Mouse (Mus musculus) kidney, embryonic 14.5 days (tissue): ENCODE data around the gene Acta1. TPM values are rescaled to one million over a fixed set of nuclear protein-coding genes. Genes with fewer than 3 reads are reported as not detected.

Source experiments
- ATAC-seq: fragments of 200-750 bp; cut with Nextera tagmentation; 2 replicates; pipeline ENCODE4 v1.8.0; 2017; ENCODE audit warnings: moderate number of reproducible peaks, mild to moderate bottlenecking, moderate TSS enrichment, moderate library complexity; ENCODE audit not compliant: low FRiP score, low TSS enrichment
- H3K27ac ChIP-seq: fragments of 300-500 bp; sonication (generic); 2 replicates; pipeline ENCODE4 v1.5.1; 2014; ENCODE audit warnings: low read depth, mild to moderate bottlenecking, low read length, moderate library complexity, mixed read lengths
- H3K27me3 ChIP-seq: fragments of 300-500 bp; sonication (generic); 2 replicates; pipeline ENCODE4 v1.6.1; 2014; ENCODE audit warnings: mild to moderate bottlenecking, low read length; ENCODE audit not compliant: control insufficient read depth, insufficient read depth
- H3K36me3 ChIP-seq: fragments of 300-500 bp; sonication (generic); 2 replicates; pipeline ENCODE4 v1.6.1; 2014; ENCODE audit warnings: low read length, mixed read lengths; ENCODE audit not compliant: control insufficient read depth, insufficient read depth
- H3K4me1 ChIP-seq: fragments of 300-500 bp; sonication (generic); 2 replicates; pipeline ENCODE4 v1.6.1; 2014; ENCODE audit warnings: low read length, mixed read lengths; ENCODE audit not compliant: control insufficient read depth, insufficient read depth
- H3K4me2 ChIP-seq: fragments of 300-500 bp; sonication (generic); replicated peaks from 2 replicates; pipeline ENCODE4 v1.6.1; 2014; ENCODE audit warnings: low read depth, mild to moderate bottlenecking, low read length
- H3K4me3 ChIP-seq: fragments of 300-500 bp; sonication (generic); 2 replicates; pipeline ENCODE4 v1.5.1; 2014; ENCODE audit warnings: mild to moderate bottlenecking, low read length
- H3K9ac ChIP-seq: fragments of 300-500 bp; sonication (generic); 2 replicates; pipeline ENCODE4 v1.6.1; 2014; ENCODE audit warnings: low read depth, mild to moderate bottlenecking, low read length, moderate library complexity
- H3K9me3 ChIP-seq: fragments of 300-500 bp; sonication (generic); 2 replicates; pipeline ENCODE4 v1.6.1; 2016; ENCODE audit warnings: low read length; ENCODE audit not compliant: control insufficient read depth
- WGBS: fragments of 180-500 bp; shearing (Covaris S2); extraction: QIAGEN DNeasy Blood & Tissue Kit; methylation state at CpG from one replicate; pipeline ENCODE4 v1.1.7; 2014; 5-methylcytosine and 5-hydroxymethylcytosine counted together
- polyA plus RNA-seq: library from polyadenylated mRNA; unstranded; fragments of >200 nt; fragmentation: Nextera tagmentation; extraction: Ambion mirVana; gene quantifications from 2 replicates; pipeline ENCODE4 v1.2.1, GENCODE M21; 2014

Gene Acta1
- polyA plus RNA-seq, 1 experiment from 2014 or later, result 2.9 TPM

DNA sequence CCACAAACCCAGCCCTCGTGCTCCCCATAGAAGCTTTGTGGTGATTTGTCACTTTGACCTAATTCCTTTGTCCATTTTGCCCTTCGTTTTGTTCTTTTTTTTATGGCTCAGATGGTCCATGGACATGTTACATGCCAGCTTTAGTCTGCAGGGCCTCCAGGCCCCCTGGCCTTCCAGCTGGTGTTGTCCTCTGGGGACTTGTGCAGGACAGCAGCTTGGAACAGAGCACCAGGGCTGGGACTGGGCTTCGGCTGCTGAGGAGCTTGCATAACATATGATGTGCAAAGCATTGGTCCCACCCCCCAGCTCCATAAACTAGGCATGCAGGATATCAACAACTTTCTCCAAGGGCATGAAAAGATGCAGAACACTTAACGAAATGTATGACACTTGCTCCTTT is 4.8 kb downstream of the Acta1 start:
- Histone ChIP-seq H3K9ac (no peak overlapping the region), H3K9me3 (no peaks in the 10 kb centered on the region), H3K4me1 (no peaks in the 10 kb centered on the region), H3K27ac (no peak overlapping the region), H3K4me3 (no peak overlapping the region), H3K4me2 (no peak overlapping the region), H3K27me3 (peaks cover 46% of the 10 kb centered on the region), H3K36me3 (no peaks in the 10 kb centered on the region)
- ATAC-seq, result no peak
- 73% methylated on average over 4 of the region's 4 CpGs for WGBS

DNA sequence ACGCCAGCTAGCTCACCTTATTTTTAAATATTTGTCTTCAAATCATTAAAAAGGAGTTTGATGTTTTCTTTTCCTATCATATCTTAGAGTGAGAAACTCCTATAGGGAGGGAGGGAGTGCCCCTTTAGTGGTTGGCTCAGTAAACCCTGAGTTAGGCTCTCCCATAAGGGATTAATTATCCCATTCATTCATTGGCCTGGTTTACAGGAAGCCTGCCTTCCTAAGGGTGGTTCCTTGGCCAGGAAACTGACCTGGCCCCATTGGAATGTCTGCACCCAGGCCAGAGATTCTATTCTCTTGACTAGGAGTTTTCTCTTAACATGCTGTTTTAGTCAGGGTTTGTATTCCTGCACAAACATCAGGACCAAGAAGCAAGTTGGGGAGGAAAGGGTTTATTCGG is 6.6 kb downstream of the Acta1 start:
- Histone ChIP-seq H3K9ac (no peak overlapping the region), H3K4me1 (no peaks in the 10 kb centered on the region), H3K4me2 (no peak overlapping the region), H3K27ac (no peak overlapping the region), H3K36me3 (no peaks in the 10 kb centered on the region), H3K27me3 (peaks cover 27% of the 10 kb centered on the region), H3K4me3 (no peak overlapping the region), H3K9me3 (no peaks in the 10 kb centered on the region)
- WGBS, result 90% methylated on average over 2 of the region's 2 CpGs
- no peak for ATAC-seq

DNA sequence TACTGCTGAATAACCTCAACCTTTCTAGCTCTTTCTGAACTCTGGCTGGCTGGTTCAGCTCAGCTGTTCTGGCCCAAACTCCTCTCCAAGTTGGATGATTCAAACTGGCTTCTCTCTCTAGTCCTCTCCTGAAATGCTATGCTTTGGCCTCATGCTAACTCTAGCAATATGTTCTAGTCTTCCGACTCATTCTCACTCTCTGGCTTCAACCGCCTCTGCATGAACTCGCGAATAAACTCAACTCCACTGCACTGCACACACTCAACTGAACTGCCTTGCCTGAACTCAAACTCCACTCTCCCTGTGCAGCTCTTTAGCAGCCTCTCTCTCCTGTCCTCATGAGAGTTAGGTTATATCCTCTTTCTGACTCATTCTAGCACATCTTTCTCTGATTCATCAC is 7.4 kb downstream of the Acta1 start:
- WGBS, result 93% methylated on average over 4 of the region's 4 CpGs
- no peak for ATAC-seq
- H3K4me2 ChIP-seq, result no peak overlapping the region
- H3K27me3 ChIP-seq, result peaks cover 19% of the 10 kb centered on the region
- H3K9me3 ChIP-seq, result no peaks in the 10 kb centered on the region
- no peak overlapping the region for H3K27ac ChIP-seq
- no peaks in the 10 kb centered on the region for H3K4me1 ChIP-seq
- no peak overlapping the region for H3K9ac ChIP-seq
- H3K36me3 ChIP-seq, result no peaks in the 10 kb centered on the region
- H3K4me3 ChIP-seq, result no peak overlapping the region

DNA sequence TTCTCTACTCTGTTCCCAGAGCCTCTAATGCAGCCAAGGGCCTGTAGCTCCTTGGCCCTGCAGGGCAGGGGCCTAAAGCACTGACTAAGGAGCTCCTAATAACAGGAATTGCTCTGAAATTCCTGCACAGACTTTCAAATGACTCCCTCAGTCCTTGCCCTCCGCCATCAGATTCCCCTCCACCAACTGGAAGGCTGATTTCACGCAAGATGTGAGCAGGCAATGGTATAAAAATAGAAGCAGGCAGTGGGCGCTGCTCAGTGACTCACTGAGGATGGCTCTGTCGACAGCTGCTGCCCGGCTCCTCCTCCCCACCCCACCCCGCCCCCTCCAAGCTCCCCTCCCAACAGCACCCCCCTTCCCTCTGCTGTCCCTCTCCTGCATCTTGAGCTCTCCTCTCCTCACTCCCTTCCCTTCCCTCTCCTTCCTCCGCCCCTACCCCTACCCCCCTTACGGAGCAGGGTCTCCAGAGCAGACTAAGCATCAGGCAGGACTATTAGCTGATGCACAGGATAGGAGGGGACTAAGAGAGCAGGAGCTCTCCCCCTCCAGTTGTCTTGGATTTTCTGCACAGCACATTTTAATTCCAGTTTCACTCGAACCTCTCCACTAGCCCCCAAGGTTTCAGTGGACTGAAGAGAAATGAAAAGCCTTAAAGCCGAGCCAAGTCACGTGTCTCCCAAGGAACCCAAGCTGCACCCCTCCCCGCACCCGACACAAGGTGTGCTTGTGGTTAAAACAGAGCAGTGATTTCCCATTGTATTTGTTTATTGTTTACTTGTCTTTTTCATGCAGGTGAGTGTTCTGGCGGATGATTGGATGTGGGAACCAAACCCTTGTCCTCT is 9.6 kb downstream of the Acta1 start:
- no peaks in the 10 kb centered on the region; the same call in 1 of the 2 replicates for H3K27me3 ChIP-seq
- H3K9me3 ChIP-seq, result no peaks in the 10 kb centered on the region
- ATAC-seq, result peak; percentile 49; the same call in 1 of the 2 replicates
- H3K27ac ChIP-seq, result no peak overlapping the region
- H3K4me1 ChIP-seq, result no peaks in the 10 kb centered on the region
- no peaks in the 10 kb centered on the region for H3K36me3 ChIP-seq
- no peak overlapping the region for H3K4me3 ChIP-seq
- no peak overlapping the region for H3K9ac ChIP-seq
- H3K4me2 ChIP-seq, result no peak overlapping the region
- WGBS, result 6% methylated on average over 14 of the region's 14 CpGs

DNA sequence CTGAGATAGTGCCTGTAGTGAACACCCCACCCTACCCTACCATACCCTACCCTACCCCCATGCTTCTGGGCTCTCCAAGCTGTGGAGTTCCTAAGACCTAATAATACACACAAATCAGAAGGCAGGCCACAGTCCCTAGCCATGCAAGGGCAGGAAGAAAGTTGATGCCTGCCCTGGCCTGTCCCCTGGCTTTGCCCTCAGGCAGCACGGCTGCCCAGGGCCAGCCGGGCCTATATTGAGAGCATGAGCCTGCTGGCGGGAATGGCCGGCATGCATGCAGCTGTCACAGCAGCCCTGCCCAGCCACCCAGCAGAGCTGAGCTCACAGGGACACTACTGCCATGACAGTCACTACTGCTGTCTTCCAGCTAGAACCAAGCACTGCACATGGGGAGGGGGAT is 11.5 kb downstream of the Acta1 start:
- H3K27me3 ChIP-seq, result no peaks in the 10 kb centered on the region; the same call in 1 of the 2 replicates
- no peaks in the 10 kb centered on the region for H3K36me3 ChIP-seq
- WGBS, result 88% methylated on average over 4 of the region's 4 CpGs
- no peak for ATAC-seq
- no peak overlapping the region for H3K4me2 ChIP-seq
- H3K4me1 ChIP-seq, result no peaks in the 10 kb centered on the region
- no peak overlapping the region for H3K27ac ChIP-seq
- no peak overlapping the region for H3K9ac ChIP-seq
- no peaks in the 10 kb centered on the region for H3K9me3 ChIP-seq
- H3K4me3 ChIP-seq, result no peak overlapping the region

DNA sequence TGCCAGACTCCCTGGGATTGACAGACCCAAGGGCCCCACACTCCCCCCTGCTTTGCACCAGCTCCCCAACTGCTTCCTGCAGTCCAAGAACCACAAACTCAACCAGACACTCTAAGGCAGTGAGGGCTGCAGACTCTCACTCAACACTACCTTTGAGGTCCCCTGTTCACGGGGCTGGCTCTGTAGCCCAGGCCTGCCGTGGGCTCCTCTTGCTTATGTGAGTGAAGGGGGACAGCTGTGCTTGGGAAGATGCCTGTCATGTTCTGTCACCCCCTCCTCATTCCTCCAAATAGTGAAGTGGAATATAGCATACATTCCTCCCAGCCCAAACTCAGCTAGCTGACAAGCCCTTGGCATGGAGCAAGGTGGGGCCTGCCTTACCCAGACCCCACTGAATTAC is 12.1 kb downstream of the Acta1 start:
- Histone ChIP-seq H3K36me3 (no peaks in the 10 kb centered on the region), H3K9me3 (no peaks in the 10 kb centered on the region), H3K9ac (no peak overlapping the region), H3K27ac (no peak overlapping the region), H3K4me2 (no peak overlapping the region), H3K4me1 (no peaks in the 10 kb centered on the region), H3K4me3 (no peak overlapping the region), H3K27me3 (no peaks in the 10 kb centered on the region; the same call in 1 of the 2 replicates)
- 64% methylated on average over 2 of the region's 2 CpGs for WGBS
- ATAC-seq, result no peak

DNA sequence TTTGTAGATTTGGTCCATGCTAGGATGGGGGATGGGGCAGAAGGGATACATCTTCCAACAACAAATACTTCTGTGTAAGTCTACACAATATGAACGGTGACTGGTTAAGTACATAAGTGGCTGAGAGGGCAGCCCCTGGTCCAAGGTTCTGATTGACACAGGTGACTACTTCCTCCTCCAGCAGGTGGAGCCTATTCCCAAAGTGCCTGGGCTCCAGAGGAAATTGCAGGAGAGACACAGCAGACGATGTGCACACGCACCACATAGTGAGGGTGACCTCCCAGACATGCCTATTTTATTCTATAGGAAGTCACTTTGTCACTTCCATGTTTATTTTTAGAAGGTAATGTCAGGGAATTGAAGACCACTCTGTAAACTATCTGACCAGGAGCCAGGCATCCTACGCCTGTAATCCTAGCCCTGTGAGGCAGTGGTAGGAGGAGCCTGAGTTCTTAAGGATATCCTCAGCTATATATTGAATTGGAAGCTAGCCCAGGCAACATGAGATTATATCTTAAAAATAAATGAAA is 13.7 kb downstream of the Acta1 start:
- Histone ChIP-seq H3K4me1 (no peaks in the 10 kb centered on the region), H3K9me3 (no peaks in the 10 kb centered on the region), H3K27me3 (no peaks in the 10 kb centered on the region), H3K4me3 (no peak overlapping the region), H3K27ac (no peak overlapping the region), H3K4me2 (no peak overlapping the region), H3K9ac (no peak overlapping the region), H3K36me3 (no peaks in the 10 kb centered on the region)
- no peak for ATAC-seq
- WGBS, result 28% methylated on average over 4 of the region's 4 CpGs

DNA sequence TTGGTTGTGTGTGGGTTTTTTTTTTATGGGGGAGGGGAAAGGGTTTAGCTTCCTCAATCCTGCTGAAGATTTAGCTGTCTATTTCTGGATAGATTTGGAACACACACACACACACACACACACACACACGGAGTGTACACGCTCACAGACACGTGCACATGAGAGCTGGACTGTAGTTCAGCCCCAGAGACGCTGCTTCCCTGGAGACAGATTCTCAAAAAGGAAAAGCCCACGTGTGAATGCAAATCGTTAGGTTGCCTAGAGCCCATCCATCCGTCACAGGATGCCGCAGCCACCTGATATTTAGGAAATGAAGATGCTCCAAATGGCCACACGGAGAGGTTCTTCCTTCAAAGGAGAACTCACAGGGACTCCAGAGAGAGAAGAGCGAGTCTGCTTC is 14.3 kb downstream of the Acta1 start:
- Histone ChIP-seq H3K4me3 (no peak overlapping the region), H3K9ac (no peak overlapping the region), H3K4me1 (no peaks in the 10 kb centered on the region), H3K4me2 (no peak overlapping the region), H3K36me3 (no peaks in the 10 kb centered on the region), H3K9me3 (no peaks in the 10 kb centered on the region), H3K27ac (no peak overlapping the region), H3K27me3 (no peaks in the 10 kb centered on the region)
- WGBS, result 69% methylated on average over 10 of the region's 10 CpGs
- no peak for ATAC-seq

DNA sequence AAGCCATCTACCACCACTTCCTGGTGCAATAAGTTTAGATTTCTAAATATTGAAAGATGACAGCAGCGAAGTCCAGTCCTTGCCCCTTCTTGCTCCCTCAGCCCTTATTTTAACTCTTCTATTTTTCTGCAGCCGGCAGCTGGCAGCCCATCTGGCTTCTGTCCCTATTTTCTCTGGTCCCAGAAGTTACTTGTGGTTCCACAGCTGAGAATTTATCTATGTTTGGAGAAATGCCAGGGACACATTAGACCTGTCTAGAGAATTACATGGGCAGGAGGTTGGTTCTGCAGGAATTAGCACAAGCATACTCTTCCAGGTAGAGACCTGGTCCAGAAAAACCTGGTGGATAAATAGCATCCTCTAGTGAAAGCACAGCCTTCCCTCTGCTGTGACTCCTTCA is 16.7 kb downstream of the Acta1 start:
- Histone ChIP-seq H3K4me2 (no peak overlapping the region), H3K36me3 (no peaks in the 10 kb centered on the region), H3K9ac (no peak overlapping the region), H3K9me3 (no peaks in the 10 kb centered on the region), H3K4me3 (no peak overlapping the region), H3K27me3 (no peaks in the 10 kb centered on the region), H3K4me1 (no peaks in the 10 kb centered on the region), H3K27ac (no peak overlapping the region)
- no peak for ATAC-seq
- WGBS, result 65% methylated on average over 2 of the region's 2 CpGs
